Mouse (Mus musculus) frontal cortex, postnatal 25 days (tissue): Measurements from ENCODE around the gene Bet1l.
A peak's percentile ranks its signal among the peaks of the same experiment; 100 is the strongest.

Source experiments
- DNase-seq, 2 experiments: peaks; one replicate each; pipeline ENCODE4 v3.0.0; 2022; ENCODE audit warnings: low spot score in 2 of 2

Gene Bet1l

GRCm38 (mm10) chr7:140833341-140833740, 24.0 kb downstream of the Bet1l start:
- DNase-seq: no peak

DNA sequence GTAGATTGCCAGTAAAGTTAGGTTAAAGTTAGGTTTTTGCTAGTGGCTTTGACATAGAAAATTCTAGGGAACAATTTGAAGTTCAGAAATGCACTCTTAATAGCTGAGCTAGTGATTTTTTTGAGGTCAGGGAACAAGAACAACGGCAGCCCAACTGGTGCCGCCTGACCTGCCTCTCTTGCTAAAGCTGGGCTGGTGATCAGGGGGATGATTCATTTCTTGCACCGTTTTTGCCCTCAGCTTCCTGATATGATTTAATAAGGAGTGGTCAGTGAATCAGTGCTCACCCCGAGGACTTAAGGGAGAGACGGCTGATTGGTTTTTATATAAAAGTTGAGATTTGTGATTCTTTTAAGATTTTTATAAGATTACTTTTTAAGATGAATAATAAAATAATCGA, 25.9 kb downstream of the Bet1l start:
- no peak for DNase-seq

DNA sequence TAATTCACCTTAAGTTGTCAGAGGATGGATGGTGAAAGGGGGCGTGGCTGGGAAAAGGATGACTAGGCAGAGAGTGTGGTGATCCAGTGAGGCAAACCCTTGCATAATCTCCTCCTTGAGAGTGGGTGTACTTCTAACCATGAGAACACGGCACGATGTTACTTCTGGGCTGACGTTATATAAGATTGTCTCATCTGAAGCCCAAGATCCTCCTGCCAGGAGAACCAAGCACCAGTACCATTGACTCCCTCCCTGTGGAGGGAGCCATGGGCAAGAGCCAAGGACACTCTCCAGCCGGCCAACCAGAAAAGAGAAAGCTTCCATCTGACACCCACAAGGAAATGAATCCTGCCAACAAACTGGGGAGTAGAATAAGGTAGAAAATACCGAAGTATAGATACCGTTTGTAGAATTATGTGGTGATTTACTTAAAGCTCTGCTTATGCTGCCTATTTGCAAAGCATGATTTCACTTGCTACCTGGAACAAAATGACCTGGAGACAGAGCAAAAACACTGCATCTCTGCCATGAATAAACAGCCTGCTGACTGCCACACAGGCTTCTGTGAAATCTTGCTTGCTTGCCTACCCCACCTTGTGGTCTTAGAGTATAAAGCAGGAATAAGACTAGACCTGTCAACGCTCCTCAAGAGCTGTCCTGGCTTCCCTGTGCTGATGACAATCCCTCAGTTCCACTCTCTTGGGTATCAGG, 29.1 kb downstream of the Bet1l start:
- peak in 1 of 2 experiments; percentile 29 for DNase-seq

- DNase-seq: no peak
Observed at GRCm38 (mm10) chr7:140822731-140823130, 34.6 kb downstream of the Bet1l start.

DNA sequence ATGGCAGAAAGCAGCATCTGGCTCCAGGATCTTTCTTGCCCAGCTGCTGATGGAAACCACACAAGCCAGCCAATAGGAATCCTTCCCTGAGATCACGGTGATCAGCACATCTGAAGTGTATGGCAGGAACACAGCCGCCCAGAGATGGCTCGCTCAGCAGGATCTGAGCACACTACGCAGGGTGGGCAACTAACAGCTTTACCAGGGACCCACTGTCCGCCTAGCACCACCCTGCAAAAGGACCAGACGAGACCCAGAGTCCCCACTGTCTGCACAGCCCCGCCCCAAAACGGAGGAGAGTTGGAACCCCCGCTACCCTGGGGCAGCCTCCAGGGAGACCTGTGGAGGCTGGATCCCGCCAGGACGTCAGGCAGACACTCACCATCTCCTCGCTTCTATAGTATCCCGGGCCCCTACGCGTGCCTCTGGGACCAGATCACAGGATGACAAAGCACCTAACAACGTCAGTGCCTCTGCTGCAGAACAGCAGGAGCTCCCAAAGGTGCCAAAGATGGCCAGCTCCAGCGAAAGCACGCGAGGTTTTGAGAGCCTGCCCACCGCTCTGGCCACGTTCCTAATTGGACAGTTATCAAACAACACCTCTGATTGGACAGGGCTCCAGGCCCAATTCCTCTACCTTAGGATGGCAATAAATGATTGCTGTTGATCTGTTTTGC, 35.6 kb downstream of the Bet1l start, which contains the start of gene Zfp941:
Gene Zfp941, minus strand, starts transcription at position 526 of the 677 bp plus-strand sequence.
- peak in 1 of 2 experiments; percentile 40 for DNase-seq

DNA sequence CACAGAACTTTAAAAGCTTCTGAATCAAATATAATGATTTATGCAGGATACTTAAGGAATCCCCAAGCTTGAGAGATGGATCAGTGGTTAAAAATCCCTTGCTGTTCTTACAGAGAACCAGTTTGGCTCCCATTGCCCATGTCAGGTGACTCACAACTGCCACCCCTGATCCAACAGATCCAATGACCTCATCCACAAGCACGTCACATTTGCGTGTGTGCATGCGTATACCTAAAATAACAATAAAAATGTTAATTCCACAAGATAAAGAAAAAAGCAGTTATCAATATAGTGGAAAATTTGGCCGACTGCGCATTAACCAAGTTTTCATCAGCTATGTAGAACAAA, 36.1 kb downstream of the Bet1l start:
- no peak for DNase-seq

- no peak for DNase-seq
Observed at GRCm38 (mm10) chr7:140820173-140820572, 37.2 kb downstream of the Bet1l start.

GRCm38 (mm10) chr7:140812850-140813249, 44.5 kb downstream of the Bet1l start:
- DNase-seq: no peak

DNA sequence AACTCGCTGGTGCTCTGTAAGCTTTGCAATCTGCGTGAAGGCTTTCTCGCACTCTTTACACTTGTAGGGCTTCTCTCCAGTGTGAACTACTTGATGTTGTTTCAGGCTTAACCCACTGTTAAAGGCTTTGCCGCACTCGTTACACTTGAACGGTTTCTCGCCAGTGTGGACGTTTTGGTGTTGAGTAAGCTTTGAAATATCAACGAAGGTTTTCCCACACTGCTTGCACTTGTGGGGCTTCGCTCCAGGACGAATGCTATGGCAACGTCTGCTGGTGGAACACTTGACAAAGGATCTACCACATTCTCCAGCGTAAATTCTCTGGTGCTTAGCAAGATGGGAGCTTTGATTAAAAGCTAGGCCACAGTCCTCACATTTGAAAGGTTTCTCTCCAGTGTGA, 45.7 kb downstream of the Bet1l start:
- no peak for DNase-seq

GRCm38 (mm10) chr7:140810496-140810895, 46.9 kb downstream of the Bet1l start:
- DNase-seq: no peak

DNA sequence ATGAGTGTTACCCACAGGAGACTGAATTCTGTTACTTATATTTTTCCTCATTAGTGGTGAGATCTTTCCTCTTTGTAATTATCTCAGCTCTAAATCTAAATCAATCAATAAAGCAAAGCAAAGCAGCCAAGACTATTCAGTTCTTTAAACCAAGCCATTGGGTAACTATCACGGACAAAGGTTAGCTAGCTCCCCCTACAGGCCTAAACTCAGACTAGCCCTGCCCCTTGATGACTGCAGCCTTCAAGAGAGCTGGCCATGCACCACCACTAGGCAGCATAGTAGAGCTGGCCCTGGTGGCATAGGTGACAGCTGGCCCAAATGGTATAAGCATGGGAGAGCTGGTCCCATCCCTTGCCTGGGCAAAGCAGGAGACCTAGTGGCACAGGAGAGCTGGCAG, 51.7 kb downstream of the Bet1l start:
- DNase-seq: peak in 1 of 2 experiments; percentile 43
